ENCODE assay signal across 11 mouse cellular contexts in the genomic region with DNA sequence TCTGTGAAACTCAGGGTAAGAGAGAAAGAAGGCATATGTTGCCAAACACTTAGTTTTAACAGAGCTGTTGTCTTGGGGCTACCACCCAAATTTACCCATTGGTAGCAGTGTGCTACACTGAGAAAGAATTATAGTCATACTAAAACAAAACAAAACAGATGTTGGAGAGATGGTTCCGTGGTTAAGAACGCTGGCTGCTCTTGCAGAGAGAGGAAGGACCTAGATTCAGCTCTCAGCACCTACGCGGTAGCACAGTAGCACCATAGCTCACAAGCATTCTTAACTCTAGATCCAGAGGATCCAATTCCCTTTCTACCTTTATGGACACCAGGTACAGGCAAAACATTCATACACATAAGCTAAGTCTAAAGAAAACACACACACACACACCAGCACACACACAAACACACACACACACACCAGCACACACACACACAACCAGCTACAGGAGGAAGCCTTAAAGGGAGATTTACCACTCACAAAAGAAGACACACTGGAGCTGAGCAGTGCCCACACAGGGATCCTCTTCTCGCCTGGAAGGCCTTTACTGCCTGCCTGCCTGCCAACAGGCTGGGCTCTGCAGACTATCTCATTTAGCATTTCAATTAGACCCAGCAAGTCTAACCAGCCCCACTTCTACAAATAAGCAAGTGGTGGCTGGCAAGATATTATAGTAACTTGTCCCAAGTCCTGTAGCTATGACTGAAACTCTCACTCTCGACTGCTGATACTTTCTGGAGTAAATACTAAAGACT. TPM values are rescaled to one million over a fixed set of nuclear protein-coding genes. Genes with fewer than 3 reads are reported as not detected.
A peak's percentile ranks its signal among the peaks of the same experiment; 100 is the strongest.
DNase-seq lines count a peak whose midpoint lies in the region; ATAC-seq and TF ChIP-seq lines count a peak whose summit lies in the region.
"Had no signal": no experiment of that assay in that cellular context is flagged by ENCODE, and none has a peak within 500 bp of the region (broad histone marks: within the 10 kb centered on the region; RNA-seq: fewer than 3 reads in every experiment).

No protein-coding gene starts in this region.

- H3K36me3 ChIP-seq in lung, embryonic 16.5 days (ENCODE audit: control insufficient read depth, insufficient read depth, low read length) = no peaks in the 10 kb centered on the region
- no peaks in the 10 kb centered on the region for H3K36me3 ChIP-seq in small intestine, adult 2 months (ENCODE audit: control insufficient read depth, insufficient read depth, low read length)
- H3K36me3 ChIP-seq in midbrain, embryonic 13.5 days = no peaks in the 10 kb centered on the region
- H3K36me3 ChIP-seq: forebrain, embryonic 12.5 days had no signal

- no peak for TF ChIP-seq CTCF in small intestine, adult 2 months (IDR thresholded peaks at IDR 0.05; ENCODE audit: extremely low read depth, insufficient read length, insufficient replicate concordance, low read depth, low read length)

- intact Hi-C loops in left cerebral cortex, postnatal 4 days (cut with DNase I) = no loop called here

- no peak overlapping the region for H3K27ac ChIP-seq in lung, embryonic 16.5 days (ENCODE audit: low read length)
- H3K27ac ChIP-seq in small intestine, adult 2 months (ENCODE audit: insufficient read depth, low read depth, low read length) = peak overlapping the region; percentile 1; the same call in 1 of the 2 replicates
- H3K27ac ChIP-seq in midbrain, embryonic 13.5 days = no peak overlapping the region
- H3K27ac ChIP-seq: forebrain, embryonic 12.5 days; left cerebral cortex, adult 2 months had no signal

- H3K4me3 ChIP-seq in lung, embryonic 16.5 days (ENCODE audit: low read length) = no peak overlapping the region
- no peak overlapping the region for H3K4me3 ChIP-seq in small intestine, adult 2 months (ENCODE audit: low read depth, low read length)
- no peak overlapping the region for H3K4me3 ChIP-seq in midbrain, embryonic 13.5 days (replicated peaks)
- H3K4me3 ChIP-seq: forebrain, embryonic 12.5 days; left cerebral cortex, adult 2 months had no signal

- no peak for TF ChIP-seq POLR2A in small intestine, adult 2 months (IDR thresholded peaks at IDR 0.05; ENCODE audit: low read depth, low read length)

- H3K4me2 ChIP-seq in lung, embryonic 16.5 days (ENCODE audit: low read depth, low read length) = no peak overlapping the region
- no peak overlapping the region for H3K4me2 ChIP-seq in midbrain, embryonic 13.5 days (replicated peaks)
- H3K4me2 ChIP-seq: forebrain, embryonic 12.5 days had no signal

- ATAC-seq in cerebellum, adult (ENCODE audit: insufficient number of reproducible peaks, low FRiP score, low TSS enrichment) = peak; percentile 52; the same call in 1 of the 2 replicates
- 0 out of 2 replicates have a peak, but pooled peaks have one; percentile 38 for ATAC-seq in lung, embryonic 16.5 days (ENCODE audit: low read depth)
- ATAC-seq in midbrain, embryonic 13.5 days = no peak

- peaks cover 8% of the 10 kb centered on the region; the same call in 1 of the 2 replicates for H3K4me1 ChIP-seq in lung, embryonic 16.5 days (replicated peaks; ENCODE audit: control insufficient read depth, insufficient read depth, low read length)
- H3K4me1 ChIP-seq in small intestine, adult 2 months (ENCODE audit: control insufficient read depth, insufficient read depth, insufficient read length, low read length) = peaks cover 13% of the 10 kb centered on the region; the same call in 1 of the 2 replicates
- H3K4me1 ChIP-seq in midbrain, embryonic 13.5 days (replicated peaks) = 0 out of 2 replicates have a peak, but pooled peaks cover 6% of the 10 kb centered on the region

- DNase-seq in cerebellum, postnatal 4 days (ENCODE audit: low spot score in 2 of 2) = no peak
- DNase-seq in lung, postnatal 14 days = no peak
- peak; percentile 15 for DNase-seq in left cerebral cortex, postnatal 4 days
- no peak for DNase-seq in layer of hippocampus, adult 11-12 months (ENCODE audit: low spot score)
- DNase-seq: kidney, adult 9 months had no signal

- 76% methylated on average over 6 of the region's 6 CpGs for WGBS in lung, embryonic 16.5 days
- WGBS in small intestine, adult 2 months = 68% methylated on average over 6 of the region's 6 CpGs
- WGBS in midbrain, embryonic 13.5 days = 74% methylated on average over 6 of the region's 6 CpGs

- no peak overlapping the region for H3K9ac ChIP-seq in lung, embryonic 16.5 days (ENCODE audit: low read length)
- no peak overlapping the region for H3K9ac ChIP-seq in midbrain, embryonic 13.5 days (replicated peaks)
- H3K9ac ChIP-seq: forebrain, embryonic 12.5 days had no signal

- H3K9me3 ChIP-seq in lung, embryonic 16.5 days (ENCODE audit: control insufficient read depth, low read length) = no peaks in the 10 kb centered on the region
- H3K9me3 ChIP-seq in midbrain, embryonic 13.5 days = no peaks in the 10 kb centered on the region
- H3K9me3 ChIP-seq: forebrain, embryonic 12.5 days had no signal

- H3K27me3 ChIP-seq in lung, embryonic 16.5 days (ENCODE audit: control insufficient read depth, insufficient read depth, low read depth, low read length) = no peaks in the 10 kb centered on the region
- no peaks in the 10 kb centered on the region for H3K27me3 ChIP-seq in small intestine, adult 2 months (ENCODE audit: control insufficient read depth, insufficient read depth, low read length)
- H3K27me3 ChIP-seq in midbrain, embryonic 13.5 days = no peaks in the 10 kb centered on the region
- H3K27me3 ChIP-seq: forebrain, embryonic 12.5 days had no signal

RNA-seq across cellular contexts. Expression of gene Jak1, which starts 20.6 kb away (rescaled TPM):
- 76.9 and 81.7 TPM in 2 replicates for polyA plus RNA-seq in lung, embryonic 16.5 days (2015; fragmentation: Nextera tagmentation; extraction: Ambion mirVana)
- 100 to 1,000 TPM; 103 to 106 TPM for total RNA-seq in left cerebral cortex, postnatal 4 days (2021)
- 10.9 and 19.6 TPM in 2 replicates for polyA plus RNA-seq in small intestine, adult 2 months (2012; rRNA removed)
- 47.9 TPM in 2 replicates for polyA plus RNA-seq in midbrain, embryonic 13.5 days (2015; fragmentation: Nextera tagmentation; extraction: Ambion mirVana)
